Mouse (Mus musculus): ENCODE data around the gene Ube2d3.

GRCm38 (mm10) chr3:135403211-135403610, 34.7 kb upstream of the Ube2d3 start:
- no peak for TF ChIP-seq POLR2A (IDR thresholded peaks at IDR 0.05; ENCODE audit: low read depth, low read length)
- no peak for TF ChIP-seq CTCF (IDR thresholded peaks at IDR 0.05; ENCODE audit: extremely low read depth, insufficient read depth, insufficient read length, insufficient replicate concordance)
